Mouse (Mus musculus) lung, embryonic 15.5 days (tissue): ENCODE measurements around the gene Mmp8. TPM values are rescaled to one million over a fixed set of nuclear protein-coding genes. Genes with fewer than 3 reads are reported as not detected.

Experiments
- ATAC-seq: fragments of 200-750 bp; cut with Nextera tagmentation; 2 replicates; pipeline ENCODE4 v1.8.0; 2017; ENCODE audit warnings: moderate number of reproducible peaks, borderline replicate concordance; ENCODE audit not compliant: low FRiP score, low TSS enrichment; ENCODE audit errors: extremely low read depth
- H3K27ac ChIP-seq: fragments of 300-500 bp; sonication (generic); 2 replicates; pipeline ENCODE4 v1.5.1; 2015; ENCODE audit warnings: moderate library complexity, mild to moderate bottlenecking, inconsistent platforms
- H3K27me3 ChIP-seq: fragments of 300-500 bp; sonication (generic); 2 replicates; pipeline ENCODE4 v1.6.1; 2015; ENCODE audit warnings: inconsistent platforms
- H3K36me3 ChIP-seq: fragments of 300-500 bp; sonication (generic); 2 replicates; pipeline ENCODE4 v1.6.1; 2015; ENCODE audit warnings: inconsistent platforms
- H3K4me1 ChIP-seq: fragments of 300-500 bp; sonication (generic); 2 replicates; pipeline ENCODE4 v1.6.1; 2015; ENCODE audit warnings: inconsistent platforms
- H3K4me2 ChIP-seq: fragments of 300-500 bp; sonication (generic); 2 replicates; pipeline ENCODE4 v1.6.1; 2015; ENCODE audit warnings: inconsistent platforms, mild to moderate bottlenecking, moderate library complexity
- H3K4me3 ChIP-seq: fragments of 300-500 bp; sonication (generic); 2 replicates; pipeline ENCODE4 v1.5.1; 2015; ENCODE audit warnings: mild to moderate bottlenecking, inconsistent platforms
- H3K9ac ChIP-seq: fragments of 300-500 bp; sonication (generic); 2 replicates; pipeline ENCODE4 v1.6.1; 2015; ENCODE audit warnings: inconsistent platforms
- H3K9me3 ChIP-seq: fragments of 300-500 bp; sonication (generic); 2 replicates; pipeline ENCODE4 v1.6.1; 2016; ENCODE audit warnings: inconsistent platforms
- WGBS: fragments of 180-500 bp; shearing (Covaris S2); methylation state at CpG from one replicate; pipeline ENCODE4 v1.1.7; 2015; 5-methylcytosine and 5-hydroxymethylcytosine counted together
- polyA plus RNA-seq: library from polyadenylated mRNA; unstranded; fragments of >200 nt; fragmentation: Nextera tagmentation; extraction: Ambion mirVana; gene quantifications from 2 replicates; pipeline ENCODE4 v1.2.1, GENCODE M21; 2015

The Mmp8 gene
- polyA plus RNA-seq, 1 experiment from 2014 or later = 2.0 TPM

- no peaks in the 10 kb centered on the region for H3K36me3 ChIP-seq
- 2% methylated on average over 3 of the region's 3 CpGs for WGBS
- no peaks in the 10 kb centered on the region for H3K27me3 ChIP-seq
- ATAC-seq = no peak; the same call in 1 of the 2 replicates
- H3K9ac ChIP-seq = no peak overlapping the region
- no peak overlapping the region for H3K4me3 ChIP-seq
- H3K27ac ChIP-seq = no peak overlapping the region
- H3K4me1 ChIP-seq = no peaks in the 10 kb centered on the region
- no peaks in the 10 kb centered on the region for H3K9me3 ChIP-seq
- H3K4me2 ChIP-seq = no peak overlapping the region
Measured at GRCm38 (mm10) chr9:7602982-7603742, 44.9 kb downstream of the Mmp8 start.

- WGBS = 61% methylated on average over 6 of the region's 6 CpGs
- no peaks in the 10 kb centered on the region for H3K9me3 ChIP-seq
- no peak for ATAC-seq
Measured at GRCm38 (mm10) chr9:7604005-7604404, 45.7 kb downstream of the Mmp8 start.

GRCm38 (mm10) chr9:7605638-7606037 is 47.4 kb downstream of the Mmp8 start:
- no peak overlapping the region for H3K4me2 ChIP-seq
- H3K4me1 ChIP-seq = no peaks in the 10 kb centered on the region
- 87% methylated on average over 12 of the region's 12 CpGs for WGBS
- no peaks in the 10 kb centered on the region for H3K36me3 ChIP-seq
- H3K9ac ChIP-seq = no peak overlapping the region
- ATAC-seq = no peak
- no peak overlapping the region for H3K27ac ChIP-seq
- H3K9me3 ChIP-seq = no peaks in the 10 kb centered on the region
- H3K27me3 ChIP-seq = no peaks in the 10 kb centered on the region
- no peak overlapping the region for H3K4me3 ChIP-seq

More at GRCm38 (mm10) chr9:7604005-7604404, 45.7 kb downstream of the Mmp8 start:
- H3K4me1 ChIP-seq = no peaks in the 10 kb centered on the region
- H3K27ac ChIP-seq = no peak overlapping the region
- no peaks in the 10 kb centered on the region for H3K27me3 ChIP-seq
- no peak overlapping the region for H3K4me2 ChIP-seq
- no peak overlapping the region for H3K4me3 ChIP-seq
- H3K36me3 ChIP-seq = no peaks in the 10 kb centered on the region
- no peak overlapping the region for H3K9ac ChIP-seq

Other genes with a start within 250 kb of the Mmp8 start
- 0.18 and 0.19 TPM in 2 replicates for gene Mmp12, start 214.1 kb upstream of the Mmp8 start, polyA plus RNA-seq
- not detected in 2 replicates for gene Mmp1b, start 170.4 kb upstream of the Mmp8 start, polyA plus RNA-seq
- gene Mmp3, start 112.6 kb upstream of the Mmp8 start, polyA plus RNA-seq = 0.09 TPM in 1 of 2 replicates, not detected in the other
- not detected in 2 replicates for gene Mmp10, start 56.1 kb upstream of the Mmp8 start, polyA plus RNA-seq
- 0.11 TPM in 1 of 2 replicates, not detected in the other for gene Mmp27, start 12.9 kb downstream of the Mmp8 start, polyA plus RNA-seq
- not detected in 2 replicates for gene Mmp20, start 69.8 kb downstream of the Mmp8 start, polyA plus RNA-seq
- gene Mmp7, start 133.6 kb downstream of the Mmp8 start, polyA plus RNA-seq = 0.15 TPM in 1 of 2 replicates, not detected in the other
- gene Tmem123, start 205.6 kb downstream of the Mmp8 start, polyA plus RNA-seq = 131 TPM in 2 replicates